Mouse (Mus musculus) cortical plate, adult 2 months (tissue): ENCODE results near the gene Wnk4.

ENCODE experiments used
- CTCF ChIP-seq: fragments of 200-500 bp; IDR thresholded peaks from 2 replicates; pipeline ENCODE4 v1.5.1; 2011; ENCODE audit warnings: mild to moderate bottlenecking, control low read depth, low read length; ENCODE audit not compliant: insufficient read depth; ENCODE audit errors: extremely low read depth
- POLR2A ChIP-seq: fragments of 200-500 bp; IDR thresholded peaks from 2 replicates; pipeline ENCODE4 v1.6.1; 2011; ENCODE audit warnings: mild to moderate bottlenecking, low read length, control low read depth; ENCODE audit not compliant: insufficient read depth; ENCODE audit errors: extremely low read depth

GRCm38 (mm10) chr11:101316501-101316917 is 56.1 kb downstream of the Wnk4 start:
- TF ChIP-seq CTCF (no peak), POLR2A (no peak)
